Comparison of ENCODE assay signal across 32 mouse cellular contexts in genomic region chr6:87131078-87131477, GRCm38 (mm10). TPM values are rescaled to one million over a fixed set of nuclear protein-coding genes. Genes with fewer than 3 reads are reported as not detected.
A peak's percentile ranks its signal among the peaks of the same experiment; 100 is the strongest.
DNase-seq lines count a peak whose midpoint lies in the region; ATAC-seq and TF ChIP-seq lines count a peak whose summit lies in the region.
"Had no signal": no experiment of that assay in that cellular context is flagged by ENCODE, and none has a peak within 500 bp of the region (broad histone marks: within the 10 kb centered on the region; RNA-seq: fewer than 3 reads in every experiment).

No protein-coding gene starts in this region.

- no peaks in the 10 kb centered on the region for H3K9me3 ChIP-seq in liver, postnatal 0 days (ENCODE audit: low read length)
- H3K9me3 ChIP-seq in E14TG2a.4 (ENCODE audit: low read length) = peaks cover 6% of the 10 kb centered on the region; the same call in 1 of the 2 replicates
- H3K9me3 ChIP-seq: embryonic facial prominence, embryonic 13.5 days; forebrain, embryonic 13.5 days; hindbrain, embryonic 13.5 days; liver, embryonic 15.5 days; neural tube, embryonic 12.5 days had no signal

- no peak overlapping the region for H3K4me3 ChIP-seq in heart, adult 2 months
- H3K4me3 ChIP-seq in liver, postnatal 0 days (ENCODE audit: low read depth, low read length) = no peak overlapping the region
- no peak overlapping the region for H3K4me3 ChIP-seq in E14TG2a.4 (replicated peaks; ENCODE audit: low read length)
- H3K4me3 ChIP-seq in bone marrow macrophage, adult 2 months (ENCODE audit: insufficient read depth, low read length) = no peak overlapping the region
- H3K4me3 ChIP-seq: embryonic facial prominence, embryonic 13.5 days; forebrain, embryonic 13.5 days; hindbrain, embryonic 13.5 days; limb, embryonic 13.5 days; liver, embryonic 15.5 days; midbrain, embryonic 10.5 days; neural tube, embryonic 12.5 days had no signal

- H3K79me2 ChIP-seq in heart, adult 2 months (replicated peaks; ENCODE audit: control insufficient read depth, insufficient read depth, low read length) = no peaks in the 10 kb centered on the region

- no peak for DNase-seq in heart, adult 2 months
- DNase-seq in heart, postnatal 14 days = no peak
- no peak for DNase-seq in liver, postnatal 0 days
- DNase-seq in liver = no peak
- DNase-seq: adrenal gland, postnatal 10 days; cerebellum, adult 8-10 months; cerebellum, postnatal 36 days; embryo, embryonic 11 days; gastrocnemius, postnatal 14 days; heart, postnatal 36 days; kidney, adult 2 months; kidney, postnatal 14 days; right cerebral cortex, postnatal 25 days; spleen, adult 18-20 months; thymus, adult 2 months; thymus, postnatal 4 days had no signal

- no peak for ATAC-seq in liver, postnatal 0 days
- ATAC-seq in erythroblast, adult 5-6 weeks (replicated peaks; ENCODE audit: low FRiP score, poor library complexity, severe bottlenecking) = no peak
- ATAC-seq: activated CD4-positive, CD25-positive, alpha-beta regulatory T cell, adult 4 months; forebrain, embryonic 13.5 days had no signal

- 53% methylated on average over 1 of the region's 1 CpGs for WGBS in heart, adult 2 months
- 61% methylated on average over 1 of the region's 1 CpGs for WGBS in liver, postnatal 0 days (ENCODE audit: insufficient replicate concordance)

- no peak overlapping the region for H3K4me2 ChIP-seq in liver, postnatal 0 days (ENCODE audit: low read depth, low read length)
- H3K4me2 ChIP-seq: embryonic facial prominence, embryonic 13.5 days; forebrain, embryonic 13.5 days; hindbrain, embryonic 13.5 days; limb, embryonic 13.5 days; liver, embryonic 15.5 days; neural tube, embryonic 12.5 days had no signal

- no peak for TF ChIP-seq POLR2A in heart, adult 2 months (IDR thresholded peaks at IDR 0.05; ENCODE audit: insufficient read depth, low read depth, low read length)
- TF ChIP-seq POLR2A in bone marrow macrophage, adult 2 months (IDR thresholded peaks at IDR 0.05; ENCODE audit: borderline replicate concordance, low read depth, low read length) = no peak

- H3K27me3 ChIP-seq in heart, adult 2 months (ENCODE audit: control insufficient read depth, insufficient read depth, low read length) = no peaks in the 10 kb centered on the region
- H3K27me3 ChIP-seq in liver, postnatal 0 days (ENCODE audit: insufficient read depth, low read length) = no peaks in the 10 kb centered on the region
- H3K27me3 ChIP-seq in E14TG2a.4 (ENCODE audit: insufficient read depth, low read length) = no peaks in the 10 kb centered on the region
- H3K27me3 ChIP-seq: embryonic facial prominence, embryonic 13.5 days; forebrain, embryonic 13.5 days; hindbrain, embryonic 13.5 days; limb, embryonic 13.5 days; liver, embryonic 15.5 days; neural tube, embryonic 12.5 days had no signal

- H3K4me1 ChIP-seq in heart, adult 2 months (ENCODE audit: control insufficient read depth, insufficient read depth, low read length) = peaks cover 1% of the 10 kb centered on the region; the same call in 1 of the 2 replicates
- no peaks in the 10 kb centered on the region for H3K4me1 ChIP-seq in liver, postnatal 0 days (ENCODE audit: insufficient read depth)
- no peaks in the 10 kb centered on the region for H3K4me1 ChIP-seq in E14TG2a.4 (replicated peaks; ENCODE audit: low read depth, low read length)
- H3K4me1 ChIP-seq in bone marrow macrophage, adult 2 months (ENCODE audit: control insufficient read depth, insufficient read depth, low read length) = peaks cover 10% of the 10 kb centered on the region
- H3K4me1 ChIP-seq: forebrain, embryonic 13.5 days; neural tube, embryonic 12.5 days had no signal

- no peak overlapping the region for H3K9ac ChIP-seq in heart, adult 2 months (ENCODE audit: low read depth, low read length)
- H3K9ac ChIP-seq in liver, postnatal 0 days (replicated peaks) = no peak overlapping the region
- H3K9ac ChIP-seq: embryonic facial prominence, embryonic 13.5 days; forebrain, embryonic 13.5 days; hindbrain, embryonic 13.5 days; limb, embryonic 13.5 days; liver, embryonic 15.5 days; neural tube, embryonic 12.5 days had no signal

- H3K27ac ChIP-seq in heart, adult 2 months = no peak overlapping the region
- no peak overlapping the region for H3K27ac ChIP-seq in liver, postnatal 0 days (ENCODE audit: low read depth)
- no peak overlapping the region for H3K27ac ChIP-seq in bone marrow macrophage, adult 2 months (ENCODE audit: insufficient read depth, low read depth, low read length)
- H3K27ac ChIP-seq: embryonic facial prominence, embryonic 13.5 days; forebrain, embryonic 13.5 days; hindbrain, embryonic 13.5 days; limb, embryonic 13.5 days; liver, embryonic 15.5 days; midbrain, embryonic 10.5 days; neural tube, embryonic 12.5 days had no signal

- TF ChIP-seq EP300 in heart, adult 2 months (IDR thresholded peaks at IDR 0.05; ENCODE audit: insufficient read depth, low read depth, low read length) = no peak
- no peak for TF ChIP-seq EP300 in liver, postnatal 0 days (IDR thresholded peaks at IDR 0.05; ENCODE audit: low read depth)

- TF ChIP-seq CTCF in heart, adult 2 months (IDR thresholded peaks at IDR 0.05) = peak; percentile 21; the same call in 1 of the 2 replicates
- peak; percentile 33; the same call in 1 of the 2 replicates for TF ChIP-seq CTCF in liver, postnatal 0 days (IDR thresholded peaks at IDR 0.05; ENCODE audit: low read depth)
- peak; percentile 33; the same call in 1 of the 2 replicates for TF ChIP-seq CTCF in E14TG2a.4 (conservative IDR thresholded peaks at IDR 0.05; ENCODE audit: low read length)
- 0 out of 2 replicates have a peak, but pooled peaks have one; percentile 31 for TF ChIP-seq CTCF in bone marrow macrophage, adult 2 months (IDR thresholded peaks at IDR 0.05; ENCODE audit: low read depth, low read length)

- H3K36me3 ChIP-seq in heart, adult 2 months (ENCODE audit: control insufficient read depth, insufficient read depth, low read length) = no peaks in the 10 kb centered on the region
- no peaks in the 10 kb centered on the region for H3K36me3 ChIP-seq in liver, postnatal 0 days (replicated peaks; ENCODE audit: insufficient read depth, low read length)
- no peaks in the 10 kb centered on the region for H3K36me3 ChIP-seq in E14TG2a.4 (ENCODE audit: insufficient read depth, low read length)
- H3K36me3 ChIP-seq: liver, embryonic 15.5 days had no signal

- intact Hi-C loops in heart, adult 2 months (cut with DNase I) = no loop called here
- intact Hi-C loops in heart, postnatal 14 days (cut with DNase I) = no loop called here

RNA-seq across cellular contexts. Expression of gene D6Ertd527e, which starts 26.5 kb away (rescaled TPM):
- total RNA-seq in heart, adult 2 months (2021) = not detected
- 0.04 TPM in 1 of 2 replicates, not detected in the other for polyA plus RNA-seq in heart, adult 2 months (2012; rRNA removed)
- total RNA-seq in heart, postnatal 14 days (2021) = not detected
- polyA plus RNA-seq in liver, postnatal 0 days (2015; fragmentation: Nextera tagmentation; extraction: Ambion mirVana) = not detected in 2 replicates
- not detected in 2 replicates for polyA plus RNA-seq in bone marrow macrophage, adult 2 months (2012; ENCODE audit: insufficient read depth, insufficient read length, missing spikeins)
- total RNA-seq in erythroblast, adult 5-6 weeks (2015; ENCODE audit: low replicate concordance) = not detected in 2 replicates
- total RNA-seq in erythroblast, adult 5-6 weeks (2017; ENCODE audit: low replicate concordance) = not detected in 2 replicates
- total RNA-seq: ES-E14; gastrocnemius, postnatal 14 days; heart, postnatal 36 days; layer of hippocampus, adult 18-20 months; layer of hippocampus, postnatal 25 days; left cerebral cortex, postnatal 14 days had no signal
- polyA plus RNA-seq: heart, embryonic 14.5 days; liver, embryonic 15.5 days had no signal
